Mouse (Mus musculus): ENCODE results near the gene Ctnna3.

DNA sequence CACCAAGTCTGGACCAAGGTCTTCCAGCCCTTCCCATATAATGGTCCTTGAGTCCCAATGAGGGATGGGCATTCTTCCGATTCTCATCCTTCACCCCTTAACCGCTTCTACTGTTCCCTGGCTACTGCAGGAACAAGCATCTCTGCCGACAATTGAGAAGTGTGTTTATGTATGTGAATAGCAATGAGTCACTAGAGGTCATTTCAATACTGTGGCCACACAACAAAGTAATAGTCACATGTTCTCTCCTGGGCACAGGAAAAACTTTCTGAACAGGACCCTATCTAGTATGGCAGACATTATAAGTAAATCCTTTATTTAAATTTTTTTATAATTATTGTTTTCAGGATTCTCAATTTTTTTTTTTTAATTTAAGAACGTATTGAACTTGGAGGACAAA, 1211.2 kb downstream of the Ctnna3 start:
- TF ChIP-seq CTCF (IDR thresholded peaks at IDR 0.05; ENCODE audit: low read depth) = no peak
- TF ChIP-seq EP300 (IDR thresholded peaks at IDR 0.05; ENCODE audit: low read depth) = no peak
